Mouse (Mus musculus): ENCODE data around the gene 1700016K19Rik. TPM values are rescaled to one million over a fixed set of nuclear protein-coding genes. Genes with fewer than 3 reads are reported as not detected.

1700016K19Rik gene
- polyA plus RNA-seq (2015; fragmentation: Nextera tagmentation; extraction: Ambion mirVana): 1.2 and 1.3 TPM in 2 replicates

DNA sequence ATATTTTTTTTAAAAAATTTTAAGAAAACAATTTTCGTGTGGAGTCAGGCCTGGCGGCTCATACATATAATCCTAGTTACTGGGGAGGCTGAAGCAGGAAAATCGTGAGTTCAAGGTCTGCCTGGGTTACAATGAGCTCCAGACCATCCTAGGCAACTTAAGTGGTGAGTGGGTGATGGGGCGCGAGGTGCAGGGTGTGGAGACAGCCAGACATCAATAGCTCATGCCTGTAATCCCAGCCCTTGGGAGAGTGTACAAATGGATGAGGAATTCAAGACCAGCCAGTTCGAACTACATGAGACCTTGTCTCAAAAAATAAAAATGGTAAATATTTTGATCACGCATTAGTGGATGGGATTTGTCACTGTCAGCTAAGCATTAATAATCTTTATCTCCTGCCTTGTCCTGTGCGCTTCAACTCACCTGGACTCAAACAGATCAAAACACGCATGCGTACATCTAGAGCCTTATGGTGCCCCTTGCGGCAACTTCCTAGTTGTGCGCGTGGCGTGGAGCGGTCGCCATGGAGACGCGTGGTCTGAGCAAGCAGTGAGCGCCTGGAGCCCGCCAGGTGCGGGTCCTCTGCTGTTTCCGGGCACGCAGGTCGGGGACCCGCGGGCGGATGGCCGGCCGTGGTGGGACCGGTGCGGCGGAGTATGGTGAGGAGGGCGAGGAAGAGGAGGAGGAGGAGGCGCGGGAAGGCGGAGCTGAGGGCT is at the start of gene 1700016K19Rik:
1700016K19Rik (plus strand) TSS at position 473 of the 716 bp plus-strand sequence.
- DNase-seq (ENCODE audit: low spot score): peak; percentile 89

DNA sequence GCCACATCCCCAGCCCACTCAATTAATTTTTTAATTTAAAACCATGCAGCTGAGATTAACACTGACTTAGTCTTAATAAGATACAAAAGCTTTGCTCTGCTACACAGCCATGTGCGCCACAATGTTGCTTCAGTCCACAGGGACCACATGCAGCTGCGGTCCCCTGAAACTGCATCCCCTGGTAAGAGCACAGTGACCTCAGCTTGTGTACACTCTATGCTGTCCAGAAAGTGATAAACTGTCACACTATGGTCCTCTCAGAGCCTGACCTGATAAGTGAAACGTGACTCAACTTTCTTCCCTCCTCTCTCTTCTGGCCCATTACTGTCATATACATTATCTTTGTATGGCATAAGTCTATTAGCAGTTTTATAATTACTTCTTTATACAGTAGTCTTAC is 49.3 kb upstream of the 1700016K19Rik start:
- no peak for DNase-seq (ENCODE audit: low spot score)

DNA sequence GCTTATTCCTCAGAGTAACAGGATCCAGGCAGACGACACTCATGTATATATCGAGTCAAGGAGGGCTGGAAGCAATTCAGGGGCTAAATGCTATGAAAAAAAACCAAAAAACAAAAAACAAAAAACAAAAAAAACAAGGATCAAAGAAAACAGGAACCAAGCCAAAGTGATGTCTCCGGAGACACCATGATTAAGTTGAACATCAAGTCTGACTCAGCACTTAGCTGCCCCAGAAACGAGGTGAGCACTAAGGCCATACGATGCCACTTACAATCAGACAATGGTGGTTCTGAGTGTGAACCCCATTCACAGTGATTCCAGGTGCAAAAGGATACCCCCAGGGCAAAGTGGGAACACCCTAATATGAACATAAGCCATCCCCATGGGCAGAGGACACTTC is 47.8 kb upstream of the 1700016K19Rik start:
- DNase-seq (ENCODE audit: low spot score): no peak

DNA sequence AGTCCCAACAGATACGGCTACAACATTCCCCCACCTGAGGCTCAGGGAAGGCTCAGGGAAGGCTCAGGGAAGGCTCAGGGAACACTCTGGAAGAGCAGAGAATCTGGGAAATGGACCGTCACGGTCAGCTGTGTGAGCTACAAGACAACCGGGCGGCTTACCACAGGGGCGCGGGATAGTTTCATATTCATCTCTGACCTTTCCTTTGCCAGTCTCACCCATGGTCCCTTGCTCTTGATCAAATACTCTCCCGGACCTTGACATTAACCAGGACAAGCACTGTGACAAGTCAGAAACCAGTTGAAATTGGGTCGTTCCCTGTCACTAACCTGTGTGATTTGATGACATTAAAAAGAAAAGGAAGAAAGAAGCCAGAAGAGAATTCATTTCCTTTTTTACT is 44.8 kb upstream of the 1700016K19Rik start:
- no peak for DNase-seq (ENCODE audit: low spot score)

DNA sequence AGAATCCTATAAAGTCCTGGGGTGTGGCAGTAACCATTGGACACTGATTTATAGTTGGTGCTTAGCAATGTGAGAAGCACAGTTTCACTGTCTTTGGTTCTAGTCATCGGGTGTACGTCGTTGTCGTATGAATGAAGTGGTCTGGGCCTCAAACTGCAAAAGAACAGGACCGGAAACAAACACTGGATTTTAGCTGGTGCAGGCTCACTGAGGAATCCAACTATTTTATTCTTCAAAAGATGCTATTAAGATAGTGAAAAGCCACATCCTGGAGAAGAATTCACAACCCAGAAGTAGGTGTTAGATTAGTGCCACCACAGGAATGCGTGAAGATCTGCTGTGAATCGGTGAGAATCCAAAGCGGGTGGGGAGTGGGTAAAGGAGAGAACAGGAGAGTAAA is 43.1 kb upstream of the 1700016K19Rik start:
- DNase-seq (ENCODE audit: low spot score): peak; percentile 26

DNA sequence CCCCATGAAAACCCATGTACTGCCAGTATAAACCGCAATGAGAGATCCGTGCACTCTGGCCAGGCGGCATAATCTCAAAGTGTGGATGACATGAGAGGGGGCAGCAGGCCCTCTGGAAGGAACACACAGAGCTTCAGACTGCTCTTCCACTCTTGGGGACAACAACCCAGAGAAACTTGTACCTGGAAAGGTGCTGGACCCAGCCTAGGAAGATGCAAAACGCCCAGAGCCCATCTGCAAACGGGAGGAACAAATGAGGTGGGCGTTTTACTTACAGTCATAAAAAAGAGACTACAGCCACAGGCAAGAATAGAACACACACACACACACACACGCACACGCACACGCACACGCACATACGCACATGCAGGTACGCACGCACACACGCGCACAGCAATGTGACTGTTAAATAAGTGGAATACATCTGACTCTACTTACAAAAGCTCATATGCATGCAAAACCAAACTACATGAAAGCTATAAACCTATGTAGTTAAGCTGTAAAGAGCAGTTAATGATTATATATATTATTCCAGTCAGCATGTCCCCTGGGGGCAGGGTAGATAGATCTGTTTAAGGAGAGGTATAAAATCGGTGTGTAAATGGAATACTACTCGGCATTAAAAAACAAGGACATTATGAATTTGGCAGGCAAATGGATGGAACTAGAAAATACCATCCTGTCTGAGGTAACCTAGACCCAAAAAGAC is 42.4 kb upstream of the 1700016K19Rik start:
- no peak for DNase-seq (ENCODE audit: low spot score)

DNA sequence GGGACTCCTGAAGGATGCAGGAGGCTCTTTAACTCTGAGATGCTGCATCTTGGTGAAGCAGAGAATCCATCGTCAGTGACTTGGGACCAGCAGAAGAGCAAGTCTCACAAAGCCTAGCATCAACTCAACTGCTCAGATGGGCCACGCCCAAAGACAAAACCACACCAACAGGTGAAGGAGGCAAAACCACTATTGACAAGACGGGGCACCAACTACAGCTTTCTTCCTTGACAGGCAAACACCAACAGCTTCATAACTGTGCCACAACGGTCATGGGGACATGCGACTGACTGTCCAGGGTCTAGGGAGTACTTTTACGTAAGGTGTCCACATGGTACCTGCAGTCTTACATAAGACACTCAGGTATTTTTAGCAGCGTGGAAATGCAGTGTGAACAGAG is 37.9 kb upstream of the 1700016K19Rik start:
- DNase-seq (ENCODE audit: low spot score): peak; percentile 42

DNA sequence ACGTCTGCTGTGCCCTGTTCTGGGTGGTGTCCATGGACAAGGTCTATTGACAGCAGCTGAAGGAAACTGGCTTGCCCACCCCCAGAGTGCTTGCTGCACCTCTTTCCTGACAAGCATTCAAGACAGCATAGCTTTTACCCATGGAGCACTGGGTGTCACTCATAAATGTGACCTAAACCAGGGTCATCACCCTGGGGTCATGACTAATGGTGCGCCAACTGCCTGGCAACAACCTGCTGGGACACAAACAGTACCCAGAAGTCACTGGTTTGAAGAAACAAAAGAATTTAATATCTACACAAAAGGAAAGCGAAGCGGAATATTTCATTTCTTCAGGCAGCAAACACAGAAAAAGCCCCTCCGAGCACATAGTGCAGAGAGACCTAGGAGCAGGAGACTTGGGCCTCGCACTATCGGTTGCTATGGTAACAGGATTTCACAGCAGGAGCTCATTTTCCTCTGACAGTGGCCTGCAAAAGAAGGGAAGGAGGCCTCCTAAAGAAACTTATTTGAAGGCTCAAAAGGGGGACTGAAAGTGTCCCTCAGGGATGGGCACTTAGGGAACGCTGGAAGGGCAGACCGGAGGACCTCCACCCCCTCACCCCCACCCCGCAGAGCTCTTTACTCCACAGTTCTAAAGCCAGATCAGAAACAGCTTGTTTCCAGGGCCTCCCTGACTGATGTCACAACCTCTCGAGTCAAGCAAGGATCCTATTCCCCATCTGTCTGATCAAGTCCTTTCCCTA is 35.8 kb upstream of the 1700016K19Rik start:
- no peak for DNase-seq (ENCODE audit: low spot score)

- no peak for DNase-seq (ENCODE audit: low spot score)
Observed at GRCm38 (mm10) chr11:75964476-75964730, 35.3 kb upstream of the 1700016K19Rik start.

GRCm38 (mm10) chr11:75965674-75966400 is 33.9 kb upstream of the 1700016K19Rik start:
- DNase-seq (ENCODE audit: low spot score): no peak

DNA sequence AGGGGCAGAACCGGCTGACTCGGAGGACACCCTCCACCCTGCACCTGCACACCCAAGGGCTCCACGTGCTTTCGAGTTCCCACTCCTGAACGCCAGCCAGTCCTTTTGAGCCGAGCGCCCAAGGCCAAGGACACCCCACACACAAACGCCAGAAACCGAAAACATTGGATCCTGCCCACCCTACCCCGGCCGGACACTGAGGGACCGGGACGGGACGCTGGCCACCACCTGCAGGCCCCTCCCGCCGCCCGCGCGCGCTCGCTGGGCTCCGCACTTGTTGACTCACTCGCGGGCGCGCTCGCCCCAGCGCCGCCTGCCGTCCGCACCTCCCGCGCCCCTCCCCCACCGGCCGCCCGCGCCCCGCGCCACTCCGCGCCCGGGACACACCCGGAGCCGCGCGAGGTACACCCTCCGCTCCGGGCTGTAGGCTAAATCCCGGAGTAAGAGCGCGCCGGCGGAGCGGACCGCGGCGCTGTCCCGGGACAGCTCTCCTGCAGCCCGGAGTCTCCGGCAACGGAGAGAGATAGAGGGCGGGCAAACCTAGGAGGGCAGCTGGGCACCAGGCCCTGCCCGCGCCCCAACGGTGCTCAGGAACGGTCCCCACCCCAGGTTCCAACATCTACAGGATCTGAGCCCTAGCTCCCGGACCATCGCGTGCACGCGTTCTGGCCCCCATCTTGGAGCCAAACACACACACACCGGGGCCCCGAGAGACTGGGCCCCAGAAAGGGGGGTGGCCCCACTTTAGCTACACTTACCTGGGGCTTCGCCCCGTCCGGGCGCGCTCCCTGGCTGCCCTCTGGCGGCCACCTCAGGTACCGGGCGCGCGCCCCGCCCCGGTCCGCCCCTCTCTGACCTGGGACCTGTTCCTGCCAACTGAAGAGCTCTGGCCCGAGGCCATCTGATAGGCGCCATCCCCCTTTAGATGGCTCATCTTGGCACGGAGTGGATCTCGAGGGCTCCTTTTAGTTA is 33.0 kb upstream of the 1700016K19Rik start:
- DNase-seq (ENCODE audit: low spot score): peak; percentile 87

DNA sequence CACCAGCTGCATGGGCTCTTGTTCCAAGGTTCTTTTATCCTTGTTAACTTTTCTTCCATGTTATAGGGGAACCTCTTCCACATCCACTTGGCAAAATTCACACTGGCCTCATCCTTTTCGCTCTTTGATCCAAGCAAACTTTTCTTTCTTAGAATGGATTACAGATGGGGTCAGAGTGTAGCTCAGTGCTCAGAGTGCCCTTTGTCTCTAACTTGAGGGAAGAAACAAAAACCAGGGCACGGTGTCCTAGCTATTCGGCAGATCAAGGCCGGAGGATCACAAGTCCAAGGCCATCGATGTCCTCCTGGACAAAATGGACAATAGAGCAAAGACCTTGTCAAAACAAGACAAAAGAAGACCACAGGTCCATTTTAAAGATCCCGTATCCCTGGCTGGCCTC is 31.0 kb upstream of the 1700016K19Rik start:
- DNase-seq (ENCODE audit: low spot score): no peak

DNA sequence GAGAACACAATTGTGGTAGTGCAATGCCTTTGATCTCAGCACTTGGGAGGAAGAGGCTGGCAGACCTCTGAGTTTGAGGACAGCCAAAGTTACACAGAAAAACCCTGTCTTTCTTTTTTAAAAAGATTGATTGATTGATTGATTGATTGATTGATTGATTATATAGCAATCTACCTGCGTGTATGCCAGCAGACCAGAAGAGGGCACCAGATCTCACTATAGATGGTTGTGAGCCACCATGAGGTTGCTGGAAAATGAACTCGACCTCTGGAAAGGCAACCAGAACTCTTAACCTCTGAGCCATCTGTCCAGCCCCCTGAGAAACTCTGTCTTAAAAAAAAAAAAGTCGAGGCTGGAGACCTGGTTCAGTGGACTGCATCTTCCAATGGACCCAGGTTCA is 29.1 kb upstream of the 1700016K19Rik start:
- no peak for DNase-seq (ENCODE audit: low spot score)

- DNase-seq (ENCODE audit: low spot score): no peak
Observed at GRCm38 (mm10) chr11:75972188-75972587, 27.5 kb upstream of the 1700016K19Rik start.

DNA sequence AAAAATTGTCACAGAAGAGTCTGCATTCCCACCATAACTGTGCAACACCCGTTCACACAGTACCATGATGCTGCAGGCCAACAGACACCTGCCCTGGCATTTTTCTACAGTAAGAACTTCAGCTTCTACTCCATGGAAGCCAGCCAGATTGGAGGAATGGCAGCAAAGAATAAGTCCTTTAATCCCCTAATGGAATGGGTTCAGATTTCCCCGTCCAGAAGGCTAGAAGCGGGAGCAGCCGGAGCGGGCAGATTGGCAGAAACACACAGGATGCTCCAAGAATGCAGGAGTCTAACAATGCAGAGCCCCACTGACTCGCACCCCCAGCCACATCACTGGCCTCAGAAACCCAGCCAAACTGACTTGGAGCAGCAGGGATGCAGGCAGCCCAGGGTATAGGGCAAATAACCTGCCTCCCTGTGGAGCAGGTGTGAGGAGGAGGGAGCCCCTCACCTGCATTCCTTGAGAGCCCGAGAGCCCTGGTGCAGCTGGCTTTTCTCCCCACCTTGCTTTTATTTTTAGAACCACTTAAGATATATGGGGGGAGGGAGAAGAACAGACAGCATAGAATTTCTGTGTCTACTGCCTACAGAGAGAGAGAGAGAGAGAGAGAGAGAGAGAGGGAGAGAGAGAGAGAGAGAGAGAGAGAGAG is 26.7 kb upstream of the 1700016K19Rik start:
- DNase-seq (ENCODE audit: low spot score): peak; percentile 18

DNA sequence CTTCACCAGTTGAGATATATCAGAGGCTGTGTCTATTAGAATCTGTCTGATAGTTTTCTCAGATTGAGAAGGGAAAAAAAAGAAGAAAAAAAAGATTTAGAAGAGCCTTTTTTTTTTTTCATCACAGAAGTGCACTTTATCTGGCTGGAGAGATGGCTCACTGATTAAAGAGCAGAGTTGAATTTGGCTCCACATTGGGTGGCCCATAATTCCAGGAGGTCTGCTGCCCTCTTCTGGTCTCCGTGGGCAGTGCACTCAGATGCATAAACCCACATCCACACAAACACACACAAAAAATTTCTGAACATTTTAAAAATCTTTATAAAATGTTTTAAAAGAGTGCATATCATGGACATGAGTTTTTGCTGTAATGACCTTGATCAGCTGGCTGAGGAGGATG is 25.7 kb upstream of the 1700016K19Rik start:
- DNase-seq (ENCODE audit: low spot score): no peak

DNA sequence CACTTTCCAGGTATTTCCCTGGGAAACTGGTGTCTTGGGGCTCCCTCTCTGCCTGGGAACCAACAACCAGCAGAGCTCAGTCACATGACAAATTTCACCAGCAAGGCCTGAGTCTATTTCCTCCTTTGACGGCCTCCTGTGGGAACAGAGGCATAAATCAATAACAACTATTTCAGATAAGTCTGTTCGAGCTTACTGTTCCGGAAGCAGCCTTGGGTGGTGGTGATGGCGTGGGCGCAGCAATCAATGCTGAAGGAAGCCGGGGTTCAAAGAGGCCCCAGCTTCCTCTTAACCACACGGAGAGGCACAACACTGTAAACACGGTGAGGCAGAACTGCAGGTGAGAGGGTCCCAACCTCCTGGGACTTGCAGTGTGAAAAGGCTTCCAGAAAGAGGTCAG is 23.0 kb upstream of the 1700016K19Rik start:
- peak; percentile 92 for DNase-seq (ENCODE audit: low spot score)

DNA sequence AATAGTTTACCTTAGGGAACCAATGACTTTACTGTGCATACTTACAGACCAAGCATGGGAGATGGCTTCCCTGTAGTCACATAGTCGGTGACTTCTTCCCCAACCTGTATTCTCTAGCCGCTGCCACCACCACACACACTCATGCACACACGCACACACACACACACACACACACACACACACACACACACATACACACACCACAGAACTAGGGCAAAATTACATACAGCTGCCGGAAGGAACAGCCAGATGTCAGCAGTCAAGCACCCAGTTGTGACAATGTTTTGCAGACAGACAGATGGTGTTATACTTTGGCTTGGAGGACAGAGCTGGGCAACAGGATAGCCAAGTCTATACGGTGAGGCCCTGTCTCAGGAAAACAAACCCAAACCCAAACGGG is 21.7 kb upstream of the 1700016K19Rik start:
- peak; percentile 84 for DNase-seq (ENCODE audit: low spot score)

DNA sequence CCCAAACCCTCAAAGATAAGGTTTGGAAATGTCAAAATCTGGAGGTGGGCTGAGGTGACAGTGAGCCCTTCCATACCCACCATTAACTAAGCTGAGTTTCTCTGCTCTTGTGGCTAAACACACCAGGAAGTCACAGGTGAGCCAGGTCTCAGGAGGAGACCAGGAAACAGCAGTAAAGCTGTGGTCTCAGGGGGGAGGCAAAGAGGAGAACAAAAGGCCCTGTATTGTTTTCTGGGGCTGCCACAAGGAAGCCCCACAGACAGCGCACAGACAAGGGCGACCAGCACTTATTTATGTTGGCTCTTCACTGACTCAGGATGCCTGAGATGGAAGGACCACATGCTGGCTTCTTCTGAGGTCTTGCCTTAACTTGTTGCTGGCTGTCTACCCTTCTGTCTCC is 19.3 kb upstream of the 1700016K19Rik start:
- peak; percentile 63 for DNase-seq (ENCODE audit: low spot score)

GRCm38 (mm10) chr11:75983194-75983593 is 16.5 kb upstream of the 1700016K19Rik start:
- DNase-seq (ENCODE audit: low spot score): peak; percentile 73

Measured in thymus, postnatal 0 days (tissue).